Mouse (Mus musculus): ENCODE data around the gene Rtl8b.
"Not testable (repeated sequence)": the region's sequence is repeated elsewhere in the genome, so short reads cannot be mapped to it uniquely, and the experiment has no call there.

Gene Rtl8b

DNA sequence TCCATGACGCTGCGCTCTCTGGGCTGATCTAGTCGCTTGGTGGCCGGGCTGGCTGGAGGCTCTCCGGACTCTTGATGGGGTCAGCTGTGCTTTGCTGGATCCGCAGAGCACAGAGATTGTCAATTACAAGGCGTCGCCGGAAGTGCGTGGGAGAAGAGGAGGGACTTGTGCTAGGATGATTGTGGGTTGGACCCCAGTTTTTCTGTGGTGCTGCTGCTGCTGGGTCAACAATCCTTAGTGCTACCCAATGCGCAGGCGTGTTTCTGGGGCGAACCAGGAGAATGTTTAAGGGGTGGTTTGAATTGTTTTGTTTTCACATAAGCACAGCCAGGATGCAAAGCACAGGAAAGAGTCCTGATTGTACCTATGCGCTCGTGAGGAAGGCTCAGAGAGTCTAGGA lies at the start of gene Rtl8b:
TSS of gene Rtl8b (minus strand) at position 115 of the 400 bp plus-strand sequence.
- peak; percentile 79 for DNase-seq (ENCODE audit: low spot score)

DNA sequence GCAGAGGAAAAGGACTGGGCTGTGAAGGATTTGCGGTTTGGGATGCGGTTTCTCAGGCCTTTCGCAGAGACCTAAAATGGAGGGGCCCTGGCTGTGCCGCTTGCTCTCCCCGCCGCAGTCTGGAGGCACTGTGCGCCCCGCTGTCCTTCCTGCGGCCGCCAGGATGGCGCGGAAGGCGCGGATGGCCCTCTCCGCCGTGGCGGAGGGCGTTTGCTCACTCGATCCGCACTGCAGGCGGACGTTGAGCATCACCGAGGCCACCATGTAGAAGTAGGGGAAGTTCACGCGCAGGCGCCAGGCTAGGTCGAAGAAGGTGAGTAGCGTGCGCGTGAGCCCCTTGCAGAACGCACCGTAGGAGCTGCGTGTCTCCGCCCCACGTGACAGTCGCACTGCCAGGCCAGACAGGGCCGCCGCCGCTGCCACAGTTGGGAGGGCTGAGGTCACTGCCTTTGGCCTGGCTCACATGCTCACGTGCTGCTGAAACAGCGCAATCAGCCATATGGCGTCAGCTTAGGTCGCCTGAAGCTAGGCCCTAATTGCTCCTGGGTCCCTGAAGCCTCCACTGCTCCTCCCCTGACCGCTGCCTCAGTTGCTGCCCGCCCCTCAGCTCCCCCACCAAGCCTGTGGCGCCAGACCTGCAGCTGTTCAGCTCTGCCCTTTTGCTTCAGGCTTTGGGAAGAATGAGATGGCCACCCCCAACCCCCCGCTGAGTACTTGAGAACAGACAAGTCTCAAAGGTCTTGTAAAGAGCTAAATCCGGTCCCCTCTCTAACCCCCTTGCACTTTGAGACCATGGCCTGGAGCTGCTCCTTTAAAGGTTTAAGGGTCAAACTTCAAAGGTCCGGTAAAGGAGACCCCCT lies 46.3 kb upstream of the Rtl8b start:
- peak; percentile 10 for DNase-seq (ENCODE audit: low spot score)

DNA sequence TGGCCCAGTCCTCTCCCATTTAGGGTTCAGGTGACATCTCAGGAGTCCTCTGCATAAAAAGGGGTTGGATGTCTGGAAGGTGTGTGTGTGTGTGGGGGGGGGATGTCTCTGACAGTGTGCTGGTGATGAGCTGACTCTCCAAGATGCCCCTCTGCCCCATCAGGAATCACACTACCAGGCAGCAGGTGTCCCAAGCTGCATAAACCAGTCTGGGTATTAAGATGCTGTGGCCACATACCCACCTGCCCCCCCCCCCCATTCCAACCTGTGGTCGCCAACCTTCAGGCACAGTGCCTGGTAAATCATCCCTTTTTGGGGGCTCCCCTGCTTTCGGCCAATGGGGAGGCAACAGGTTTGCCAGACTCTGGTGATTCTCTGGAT lies 45.7 kb upstream of the Rtl8b start:
- no peak for DNase-seq (ENCODE audit: low spot score)

DNA sequence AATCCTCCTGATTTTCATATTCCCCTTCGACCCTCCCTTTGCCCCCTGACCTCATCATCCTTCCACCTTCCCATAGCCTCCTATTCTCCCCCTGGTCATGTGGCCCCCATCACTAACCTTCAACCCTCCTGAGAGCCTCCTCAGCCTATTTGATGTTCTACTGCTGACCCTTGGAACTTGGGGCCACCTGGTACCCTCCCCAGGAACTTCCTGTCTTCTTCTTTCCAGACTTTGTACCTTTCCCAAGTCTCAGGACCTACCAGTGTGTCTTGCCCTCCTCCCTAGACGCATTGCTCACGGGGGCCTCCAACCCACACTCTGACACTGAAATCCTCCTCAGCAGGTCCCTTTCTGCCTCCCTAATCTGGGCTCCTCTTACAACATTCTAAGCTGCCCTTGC lies 32.5 kb upstream of the Rtl8b start:
- DNase-seq (ENCODE audit: low spot score), result no peak

DNA sequence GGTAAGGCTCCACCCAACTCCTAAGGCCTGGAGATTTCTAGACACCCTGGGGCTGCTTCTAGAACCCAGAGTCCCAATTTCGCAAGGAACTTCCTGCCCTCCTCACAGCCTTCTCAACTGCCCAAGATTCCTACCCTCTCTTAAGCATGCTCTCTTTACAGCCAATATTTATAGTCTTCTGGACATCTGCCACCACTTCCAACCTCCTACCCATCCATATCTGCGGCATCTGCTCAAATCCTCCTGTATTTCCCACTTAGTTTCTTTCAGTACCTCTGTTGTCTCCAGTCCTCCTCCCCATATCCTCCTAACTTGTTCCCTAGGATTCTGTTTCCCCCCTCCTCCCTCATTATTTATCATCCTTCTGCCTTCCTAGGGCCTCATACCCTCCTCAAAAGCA lies 29.0 kb upstream of the Rtl8b start:
- DNase-seq (ENCODE audit: low spot score), result no peak

DNA sequence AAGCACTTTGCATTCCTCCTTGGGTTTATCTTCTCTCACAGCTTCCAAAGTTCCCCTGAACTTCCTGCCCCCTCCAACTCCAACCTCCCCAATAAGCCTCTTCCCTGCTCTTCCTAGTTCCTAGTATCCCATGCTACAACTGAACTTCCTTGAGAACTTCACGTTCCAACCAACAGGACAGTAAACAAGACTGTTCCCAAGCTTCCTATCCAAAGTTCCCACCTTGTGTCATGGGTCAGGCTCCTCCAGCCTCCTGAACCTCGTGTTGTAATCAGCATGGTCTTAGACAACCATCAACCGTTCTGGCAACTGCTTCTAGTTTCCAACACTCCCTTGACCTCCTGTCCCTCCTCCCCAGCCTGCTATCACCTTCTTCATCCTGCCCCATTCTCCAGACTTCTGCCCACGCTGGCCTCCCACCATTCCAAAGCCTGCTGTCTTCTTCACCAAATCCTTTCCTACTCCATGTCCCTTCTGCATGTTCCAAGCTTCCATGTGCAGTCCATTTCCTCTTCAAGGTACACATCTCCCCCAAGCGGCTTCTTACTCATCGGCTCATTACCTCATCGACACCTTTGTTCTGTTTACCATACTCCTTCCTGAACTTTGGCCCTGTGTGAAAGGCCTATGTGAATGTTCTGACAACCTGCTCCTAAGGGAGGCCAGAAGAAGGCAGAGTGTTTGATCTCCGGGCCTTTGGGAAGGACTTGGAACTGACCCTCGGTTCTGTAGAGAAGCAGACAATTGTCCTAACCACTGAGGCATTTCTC lies 24.0 kb upstream of the Rtl8b start:
- DNase-seq (ENCODE audit: low spot score), result no peak

DNA sequence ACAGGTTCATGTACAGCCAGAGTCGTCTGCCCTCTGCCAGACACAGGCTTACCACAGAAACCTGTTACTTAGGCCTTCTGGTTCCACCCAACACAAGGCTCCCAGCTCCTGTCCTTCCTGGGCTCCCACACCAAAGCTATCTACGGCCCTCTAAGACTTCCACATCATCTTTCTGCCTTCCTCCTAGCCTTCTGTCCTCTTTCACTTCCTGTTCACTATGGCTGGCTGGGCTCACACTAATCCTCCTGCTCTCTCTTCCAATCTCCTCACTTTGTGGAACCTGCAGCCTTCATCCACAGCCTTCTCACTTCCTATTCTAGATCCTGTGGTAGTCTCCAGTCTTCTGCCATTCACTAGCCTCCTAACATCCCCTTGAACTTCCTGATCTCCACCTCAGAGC lies 22.9 kb upstream of the Rtl8b start:
- DNase-seq (ENCODE audit: low spot score), result no peak

DNA sequence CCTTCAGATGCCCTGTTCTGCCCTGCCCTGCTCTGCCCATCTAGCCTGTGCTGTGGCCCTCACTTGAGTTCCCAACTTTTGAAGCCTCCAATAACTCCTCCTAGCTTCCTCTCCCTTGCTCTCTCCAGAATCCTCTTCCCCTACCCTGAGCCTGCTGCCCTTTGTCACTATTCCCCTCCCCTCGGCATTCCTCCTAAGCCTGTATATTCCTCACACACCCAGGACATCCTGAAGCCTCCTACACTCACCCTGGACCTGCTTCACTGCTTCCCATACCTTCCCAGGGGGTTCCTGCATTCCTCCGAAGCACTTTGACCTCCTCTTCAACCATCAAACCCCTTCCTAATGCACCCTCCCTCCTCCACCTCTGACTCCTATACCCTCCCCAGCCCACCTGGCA lies 21.9 kb upstream of the Rtl8b start:
- DNase-seq (ENCODE audit: low spot score), result no peak

DNA sequence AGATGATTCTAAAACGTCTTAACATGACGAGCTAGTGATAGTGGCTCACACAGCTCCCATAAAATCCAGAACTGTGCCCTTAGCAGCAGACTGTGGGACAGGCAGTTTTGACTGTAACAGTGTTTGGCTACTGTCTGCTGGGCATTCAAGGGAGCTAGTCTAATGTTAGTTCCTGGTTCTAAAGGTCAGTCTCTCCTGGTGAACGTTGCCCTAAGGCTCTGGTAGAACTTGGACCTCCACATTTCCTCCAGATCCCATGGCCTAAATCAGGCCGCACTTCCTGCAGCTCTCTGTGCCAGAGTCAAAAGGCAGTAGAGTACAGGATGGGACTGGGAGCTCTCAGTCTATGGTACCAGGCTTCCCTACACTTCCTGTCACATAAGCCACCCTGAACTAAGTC lies 14.5 kb upstream of the Rtl8b start:
- DNase-seq (ENCODE audit: low spot score), result not testable (repeated sequence)

DNA sequence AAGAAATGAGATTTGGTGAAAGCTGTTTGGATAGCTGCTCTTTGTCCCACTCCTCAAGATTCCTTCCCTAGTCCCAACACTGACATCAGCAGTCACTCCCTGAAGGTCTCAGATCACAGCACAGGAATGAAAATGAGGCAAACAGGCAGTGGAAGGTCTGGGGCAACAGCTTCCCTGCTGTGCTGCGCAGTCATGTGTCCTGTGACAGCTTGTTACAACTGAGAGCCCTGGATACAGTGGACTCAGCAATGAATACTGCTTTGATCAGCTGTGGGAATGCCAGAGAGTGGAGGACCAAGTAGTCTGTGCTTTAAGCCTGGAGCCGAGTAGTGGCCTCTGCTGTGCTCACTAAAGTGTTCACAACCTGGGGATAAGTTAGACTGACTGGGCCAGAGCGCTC lies 12.4 kb upstream of the Rtl8b start:
- not testable (repeated sequence) for DNase-seq (ENCODE audit: low spot score)

DNA sequence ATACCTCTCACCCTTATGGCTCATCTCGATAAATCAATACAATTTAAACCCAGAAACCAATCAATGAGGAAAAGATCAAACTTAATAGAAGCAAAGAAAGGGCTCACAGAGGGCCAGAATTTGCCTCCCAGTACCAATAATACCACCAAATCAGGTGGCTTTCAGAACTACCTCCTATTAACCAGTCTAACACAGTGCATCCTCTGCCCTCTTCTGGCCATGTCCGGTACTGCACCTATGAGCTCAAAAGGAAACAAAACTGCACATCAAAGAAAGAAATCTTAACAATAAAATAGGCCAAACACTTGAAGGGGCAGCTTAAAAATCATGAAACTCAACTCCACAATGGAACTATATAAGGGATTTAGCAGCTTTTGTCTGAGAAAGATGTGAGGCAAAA lies 6.7 kb upstream of the Rtl8b start:
- not testable (repeated sequence) for DNase-seq (ENCODE audit: low spot score)

DNA sequence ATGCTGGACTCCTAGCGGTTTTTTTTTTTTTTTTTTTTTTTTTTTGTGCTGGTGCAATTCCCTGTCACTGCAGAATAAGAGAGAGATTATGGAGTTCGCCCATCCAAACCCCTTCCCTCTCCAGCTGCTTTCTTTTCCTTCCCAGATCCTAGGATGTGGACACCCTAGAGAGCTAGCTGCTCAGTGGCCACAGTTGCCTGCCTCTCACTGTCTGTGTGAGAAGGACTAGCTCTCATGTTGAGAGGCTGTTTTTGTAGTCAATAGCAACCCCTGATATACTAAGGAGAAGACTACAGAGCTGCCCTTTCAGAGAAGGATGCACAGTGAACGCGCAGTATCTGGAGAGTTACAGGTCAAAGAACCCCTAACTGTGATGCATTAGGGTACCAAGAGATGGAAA lies 488 bp upstream of the Rtl8b start:
- DNase-seq (ENCODE audit: low spot score), result not testable (repeated sequence)

DNA sequence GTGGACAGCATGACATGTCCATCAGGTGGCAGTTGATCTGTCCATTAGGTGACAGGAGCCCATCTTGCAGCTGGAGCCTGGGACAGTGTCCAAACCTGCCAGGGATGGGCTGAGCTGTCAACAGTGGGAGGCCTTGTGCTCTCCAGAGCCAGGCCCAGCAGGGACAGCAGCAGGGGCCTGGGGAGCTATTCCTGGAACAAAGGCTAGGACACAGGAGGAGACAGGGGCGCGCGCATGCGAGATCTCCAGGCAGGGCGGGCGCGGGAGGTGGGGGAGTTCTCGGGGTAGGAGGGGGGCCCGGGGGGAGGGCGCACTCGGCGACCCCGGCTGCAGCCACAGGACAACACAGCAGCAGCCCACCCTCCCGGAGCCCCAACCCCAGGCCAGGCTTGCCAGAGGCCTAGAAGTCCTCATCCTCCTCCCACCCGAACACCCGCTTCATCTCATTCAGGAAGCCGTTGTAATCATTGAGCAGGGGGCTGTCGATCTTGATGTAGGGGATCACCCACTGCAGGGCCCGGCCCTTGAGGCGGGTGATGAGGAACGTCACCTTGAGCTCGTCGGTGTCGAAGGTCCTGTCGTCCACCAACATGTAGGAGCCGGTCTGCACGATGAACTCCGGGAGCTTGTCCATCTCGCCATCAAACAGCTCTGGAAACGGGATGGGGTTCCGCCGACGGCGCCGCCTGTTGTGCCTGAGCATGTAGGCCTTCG lies 494 bp downstream of the Rtl8b start:
- DNase-seq (ENCODE audit: low spot score), result not testable (repeated sequence)

DNA sequence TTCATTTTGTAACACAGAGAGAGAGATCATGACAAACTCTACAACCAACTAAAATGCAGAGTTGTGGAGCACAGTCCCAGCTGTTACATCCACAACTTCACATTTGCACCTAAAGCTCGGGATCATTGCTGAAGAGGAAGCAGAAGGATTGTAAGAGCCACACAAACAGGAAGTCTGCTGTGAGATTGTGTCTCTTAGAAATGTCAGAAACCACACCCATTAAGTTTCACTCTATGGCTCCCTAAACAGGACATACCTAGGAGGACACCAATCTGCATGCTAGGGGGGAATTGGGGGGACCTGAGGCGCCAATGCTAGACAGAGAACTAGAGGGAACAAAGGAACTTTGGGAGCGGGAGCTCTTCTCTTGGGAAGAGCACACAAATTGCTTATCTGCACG lies 17.3 kb downstream of the Rtl8b start:
- DNase-seq (ENCODE audit: low spot score), result not testable (repeated sequence)

DNA sequence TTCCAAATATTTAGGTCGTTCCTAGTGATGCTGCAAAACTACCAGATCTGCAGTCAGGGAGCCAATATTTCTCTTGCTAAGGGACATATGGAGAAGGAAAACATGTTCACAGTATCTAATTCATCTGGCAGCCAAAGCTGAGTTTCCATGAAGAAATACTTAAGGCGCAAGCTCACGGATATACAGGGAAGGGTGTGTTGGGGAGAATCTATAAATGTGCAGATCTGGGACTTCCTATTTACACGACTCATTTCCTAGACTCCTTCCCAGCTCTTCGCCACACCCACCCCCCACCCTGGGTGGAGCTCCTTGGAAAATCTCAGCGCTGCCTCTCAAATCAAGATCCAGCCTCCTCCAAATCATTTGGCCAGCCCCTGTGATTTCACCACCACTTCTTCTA lies 24.3 kb downstream of the Rtl8b start:
- no peak for DNase-seq (ENCODE audit: low spot score)

DNA sequence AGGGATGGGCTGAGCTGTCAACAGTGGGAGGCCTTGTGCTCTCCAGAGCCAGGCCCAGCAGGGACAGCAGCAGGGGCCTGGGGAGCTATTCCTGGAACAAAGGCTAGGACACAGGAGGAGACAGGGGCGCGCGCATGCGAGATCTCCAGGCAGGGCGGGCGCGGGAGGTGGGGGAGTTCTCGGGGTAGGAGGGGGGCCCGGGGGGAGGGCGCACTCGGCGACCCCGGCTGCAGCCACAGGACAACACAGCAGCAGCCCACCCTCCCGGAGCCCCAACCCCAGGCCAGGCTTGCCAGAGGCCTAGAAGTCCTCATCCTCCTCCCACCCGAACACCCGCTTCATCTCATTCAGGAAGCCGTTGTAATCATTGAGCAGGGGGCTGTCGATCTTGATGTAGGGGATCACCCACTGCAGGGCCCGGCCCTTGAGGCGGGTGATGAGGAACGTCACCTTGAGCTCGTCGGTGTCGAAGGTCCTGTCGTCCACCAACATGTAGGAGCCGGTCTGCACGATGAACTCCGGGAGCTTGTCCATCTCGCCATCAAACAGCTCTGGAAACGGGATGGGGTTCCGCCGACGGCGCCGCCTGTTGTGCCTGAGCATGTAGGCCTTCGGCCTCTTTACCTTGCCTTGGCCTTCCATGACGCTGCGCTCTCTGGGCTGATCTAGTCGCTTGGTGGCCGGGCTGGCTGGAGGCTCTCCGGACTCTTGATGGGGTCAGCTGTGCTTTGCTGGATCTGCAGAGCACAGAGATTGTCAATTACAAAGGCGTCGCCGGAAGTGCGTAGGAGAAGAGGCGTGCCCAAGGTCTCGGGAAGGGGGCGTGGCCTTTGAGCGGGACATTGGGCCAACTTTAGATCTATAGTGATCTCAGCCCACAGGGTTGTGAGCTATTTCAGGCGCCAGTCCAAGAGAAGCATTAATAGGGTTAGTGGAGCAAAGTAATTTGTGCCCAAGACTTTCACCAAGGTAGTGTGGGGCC lies 26.9 kb downstream of the Rtl8b start, which contains the start of gene Rtl8a:
TSS of gene Rtl8a (minus strand) at position 703 of the 982 bp plus-strand sequence.
- peak; percentile 64 for DNase-seq (ENCODE audit: low spot score)

DNA sequence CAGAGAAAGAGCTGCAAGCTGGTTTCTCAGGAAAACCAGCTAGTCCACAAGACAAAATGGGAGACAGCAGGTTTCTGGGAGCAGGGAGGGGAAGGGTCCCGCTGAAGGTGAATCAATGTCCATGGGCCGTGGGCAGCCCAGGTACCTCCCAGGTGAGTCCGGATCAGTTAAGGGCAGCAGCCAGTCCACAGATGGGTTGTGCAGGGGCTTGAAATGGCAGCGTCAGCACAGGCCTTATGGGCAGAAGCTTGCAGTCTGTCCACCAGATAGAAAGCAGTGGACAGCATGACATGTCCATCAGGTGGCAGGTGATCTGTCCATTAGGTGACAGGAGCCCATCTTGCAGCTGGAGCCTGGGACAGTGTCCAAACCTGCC lies 27.6 kb downstream of the Rtl8b start:
- DNase-seq (ENCODE audit: low spot score), result not testable (repeated sequence)

DNA sequence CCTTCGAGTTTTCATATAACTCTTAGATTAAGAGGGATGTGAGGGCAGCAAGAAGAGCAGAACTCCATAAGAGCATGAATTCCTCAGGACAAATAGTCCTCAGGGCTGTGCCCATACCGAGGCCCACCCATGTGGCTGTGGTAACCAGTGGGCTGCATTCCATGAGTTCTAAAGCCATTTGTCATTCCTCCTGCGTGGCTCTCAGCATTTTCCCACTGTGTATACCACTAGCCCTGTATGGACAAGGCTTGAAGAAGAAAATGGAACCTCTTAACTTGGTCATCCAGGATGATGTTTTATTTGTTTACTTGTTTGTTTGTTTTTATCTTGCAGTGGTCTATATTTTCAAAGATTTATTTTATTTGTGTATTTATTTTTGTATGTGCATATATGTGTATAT lies 32.1 kb downstream of the Rtl8b start:
- not testable (repeated sequence) for DNase-seq (ENCODE audit: low spot score)

All from left cerebral cortex, adult 11 months (tissue).